Mouse (Mus musculus): ENCODE measurements around the gene Myo6. TPM values are rescaled to one million over a fixed set of nuclear protein-coding genes. Genes with fewer than 3 reads are reported as not detected.

The Myo6 gene
- total and polyA plus RNA-seq, 3 experiments = 1.2 to 1.6 TPM; not detected in 1

GRCm38 (mm10) chr9:80171241-80171640 is 6.4 kb downstream of the Myo6 start:
- Histone ChIP-seq H3K4me1 (ENCODE audit: control insufficient read depth in 1 of 2, insufficient read depth in 2 of 2, low read length in 2 of 2) (no peaks in the 10 kb centered on the region), H3K36me3 (ENCODE audit: control insufficient read depth in 1 of 2, insufficient read depth in 2 of 2, low read length in 2 of 2) (no peaks in the 10 kb centered on the region), H3K4me3 (ENCODE audit: control insufficient read depth in 1 of 2, insufficient read depth in 1 of 2, low read depth in 2 of 2, low read length in 2 of 2) (no peak overlapping the region), H3K27me3 (ENCODE audit: control insufficient read depth in 1 of 2, insufficient read depth in 2 of 2, low read length in 2 of 2) (no peaks in the 10 kb centered on the region; a peak in 1 of 4 replicates), H3K27ac (ENCODE audit: control insufficient read depth, low read depth, low read length) (no peak overlapping the region), H3K9me3 (replicated peaks; ENCODE audit: insufficient read depth, low read length) (no peaks in the 10 kb centered on the region), H3K79me2 (ENCODE audit: control insufficient read depth, insufficient read depth, low read length, poor library complexity) (no peaks in the 10 kb centered on the region), H3K9ac (ENCODE audit: control insufficient read depth, low read depth, low read length, poor library complexity, severe bottlenecking) (no peak overlapping the region)
- no peak for TF ChIP-seq HCFC1 (IDR thresholded peaks at IDR 0.05; ENCODE audit: low read depth, low read length)
- 0 out of 2 replicates have a peak, but pooled peaks have one; percentile 12 for TF ChIP-seq MAFK (IDR thresholded peaks at IDR 0.05; ENCODE audit: borderline replicate concordance, low read depth, low read length)
- TF ChIP-seq MAX (IDR thresholded peaks at IDR 0.05; ENCODE audit: low read length) = no peak
- TF ChIP-seq JUND (IDR thresholded peaks at IDR 0.05; ENCODE audit: low read depth, low read length) = no peak
- TF ChIP-seq CHD1 (IDR thresholded peaks at IDR 0.05; ENCODE audit: low read depth, low read length) = no peak
- no peak for DNase-seq (ENCODE audit: low read depth, low spot score)

DNA sequence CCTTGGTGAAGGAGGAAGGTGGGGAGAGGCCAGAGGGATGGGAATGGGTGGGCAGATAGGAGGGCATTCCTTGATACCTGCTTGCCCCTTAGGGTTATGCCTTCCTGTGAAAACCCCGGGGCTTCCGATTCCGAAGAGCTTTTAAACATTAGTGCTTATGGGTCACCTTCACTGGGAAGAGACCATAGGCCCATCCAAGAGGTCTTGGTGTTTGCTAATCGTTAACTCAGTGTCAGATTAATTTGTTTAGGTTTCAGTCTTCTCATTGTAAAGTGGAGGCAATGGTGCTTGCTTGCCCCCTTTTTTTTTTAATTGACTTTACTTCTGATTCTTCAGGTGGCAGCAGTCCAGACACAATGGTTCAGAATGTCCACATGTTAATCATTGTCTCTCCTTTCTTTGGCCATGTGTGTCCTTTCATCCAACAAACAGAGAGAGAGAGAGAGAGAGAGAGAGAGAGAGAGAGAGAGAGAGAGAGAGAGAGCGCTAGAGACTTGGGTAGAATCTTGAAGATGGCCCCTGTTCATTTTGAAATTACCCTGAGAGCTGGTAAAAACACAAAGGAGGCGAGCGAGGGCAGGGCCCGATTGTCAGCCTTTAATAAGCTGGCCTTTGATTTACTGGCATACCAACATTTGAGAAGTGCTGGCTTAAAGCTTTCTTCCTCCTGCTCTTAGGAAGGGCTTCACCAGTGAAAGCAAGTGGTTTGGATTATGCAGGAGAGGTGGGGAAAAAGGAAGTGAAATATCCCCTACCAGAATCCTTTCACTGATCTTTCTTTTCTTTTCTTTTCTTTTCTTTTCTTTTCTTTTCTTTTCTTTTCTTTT is 7.8 kb downstream of the Myo6 start:
- Histone ChIP-seq H3K27me3 (ENCODE audit: control insufficient read depth in 1 of 2, insufficient read depth in 2 of 2, low read length in 2 of 2) (no peaks in the 10 kb centered on the region; a peak in 1 of 4 replicates), H3K9ac (ENCODE audit: control insufficient read depth, low read depth, low read length, poor library complexity, severe bottlenecking) (no peak overlapping the region), H3K4me1 (ENCODE audit: control insufficient read depth in 1 of 2, insufficient read depth in 2 of 2, low read length in 2 of 2) (no peaks in the 10 kb centered on the region), H3K79me2 (ENCODE audit: control insufficient read depth, insufficient read depth, low read length, poor library complexity) (no peaks in the 10 kb centered on the region), H3K27ac (ENCODE audit: control insufficient read depth, low read depth, low read length) (no peak overlapping the region), H3K36me3 (ENCODE audit: control insufficient read depth in 1 of 2, insufficient read depth in 2 of 2, low read length in 2 of 2) (no peaks in the 10 kb centered on the region), H3K9me3 (replicated peaks; ENCODE audit: insufficient read depth, low read length) (no peaks in the 10 kb centered on the region), H3K4me3 (ENCODE audit: control insufficient read depth in 1 of 2, insufficient read depth in 1 of 2, low read depth in 2 of 2, low read length in 2 of 2) (no peak overlapping the region)
- TF ChIP-seq HCFC1 (IDR thresholded peaks at IDR 0.05; ENCODE audit: low read depth, low read length) = no peak
- no peak for TF ChIP-seq SIN3A (IDR thresholded peaks at IDR 0.05; ENCODE audit: low read length)
- no peak for TF ChIP-seq MYB (IDR thresholded peaks at IDR 0.05; ENCODE audit: low read depth, low read length)
- no peak for TF ChIP-seq CTCF (IDR thresholded peaks at IDR 0.05 in 2 of 3, conservative IDR thresholded peaks at IDR 0.05 in 1 of 3; ENCODE audit: control insufficient read depth in 1 of 3, insufficient read depth in 1 of 3, low read depth in 2 of 3, low read length in 3 of 3, poor library complexity in 1 of 3, severe bottlenecking in 1 of 3)
- TF ChIP-seq ZKSCAN1 (IDR thresholded peaks at IDR 0.05; ENCODE audit: low read depth, low read length) = no peak
- no peak for TF ChIP-seq TBP (IDR thresholded peaks at IDR 0.05; ENCODE audit: low read depth, low read length)
- TF ChIP-seq MXI1 (IDR thresholded peaks at IDR 0.05; ENCODE audit: low read depth, low read length) = no peak
- TF ChIP-seq NRF1 (IDR thresholded peaks at IDR 0.05; ENCODE audit: insufficient read depth, low read depth, low read length, poor library complexity, severe bottlenecking) = no peak
- no peak for TF ChIP-seq ZNF384 (IDR thresholded peaks at IDR 0.05; ENCODE audit: low read depth, low read length)
- TF ChIP-seq CHD1 (IDR thresholded peaks at IDR 0.05; ENCODE audit: low read depth, low read length) = no peak
- no peak for TF ChIP-seq ZC3H11A (IDR thresholded peaks at IDR 0.05; ENCODE audit: low read depth, low read length)
- TF ChIP-seq ZMIZ1 (IDR thresholded peaks at IDR 0.05; ENCODE audit: low read depth, low read length) = no peak
- TF ChIP-seq UBTF (IDR thresholded peaks at IDR 0.05; ENCODE audit: borderline replicate concordance, insufficient read depth, low read depth, low read length) = no peak
- no peak for DNase-seq (ENCODE audit: low read depth, low spot score)

Measured in MEL (cell line).